Mouse (Mus musculus) mesoderm, embryonic 11.5 days (tissue): Measurements from ENCODE around the gene Prkcsh.

Experiments
- DNase-seq: peaks from one replicate; pipeline ENCODE4 v3.0.0-alpha.2; 2012; ENCODE audit warnings: low read depth, low spot score

The Prkcsh gene

DNA sequence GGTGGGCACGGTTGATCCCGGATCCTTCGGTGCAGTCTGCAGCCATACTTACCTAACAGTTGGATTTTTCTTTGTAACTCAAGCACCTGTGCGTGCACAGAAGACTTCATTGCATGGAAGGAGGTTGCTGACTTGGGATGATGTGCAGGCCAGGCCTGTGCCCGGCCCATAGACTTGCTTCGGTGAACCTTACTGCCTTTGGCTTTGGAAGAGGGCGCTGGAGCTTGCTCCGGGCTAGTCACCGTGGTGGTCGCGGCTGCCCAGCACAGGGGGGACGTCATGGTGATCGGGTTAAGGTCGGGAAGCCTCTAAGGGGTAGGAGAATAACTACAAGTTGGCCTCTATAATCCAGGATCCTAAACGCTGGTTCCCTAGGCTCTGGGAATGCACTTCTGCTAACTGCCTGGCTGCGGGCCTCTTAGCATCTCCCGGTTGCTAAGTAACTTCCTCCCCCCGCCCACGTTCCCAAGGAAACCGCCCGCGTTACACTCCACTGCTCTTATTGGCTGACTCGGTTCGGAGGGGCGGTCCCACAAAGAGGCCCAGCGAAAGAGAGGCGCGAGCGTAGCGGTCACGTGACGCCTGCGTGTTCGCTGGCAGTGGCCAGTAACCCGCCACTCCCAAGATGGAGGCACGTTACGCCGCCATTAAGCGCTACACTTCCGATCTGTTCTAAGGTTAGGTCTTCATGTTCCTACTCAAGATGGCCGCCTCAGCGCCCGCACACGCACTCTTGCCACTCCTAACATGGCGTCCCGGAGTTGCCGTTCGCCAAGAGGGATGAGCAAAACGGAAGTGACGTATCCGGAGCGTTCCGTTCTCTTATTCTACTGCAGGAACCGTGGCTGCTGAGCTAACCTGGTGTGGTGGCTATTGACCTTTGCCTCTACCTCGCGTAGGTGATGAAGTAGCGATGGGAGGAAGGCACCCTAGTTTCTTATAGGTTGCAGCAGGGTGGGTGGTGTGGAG, at the start of gene Prkcsh, which contains the start of gene Ccdc151:
Gene Prkcsh (plus strand): TSS at position 613 of the 969 bp plus-strand sequence.
Gene Ccdc151 (minus strand): TSS at position 441 of the 969 bp plus-strand sequence.
- peak; percentile 100 for DNase-seq

GRCm38 (mm10) chr9:21953600-21953999, 49.0 kb upstream of the Prkcsh start:
- DNase-seq: no peak

DNA sequence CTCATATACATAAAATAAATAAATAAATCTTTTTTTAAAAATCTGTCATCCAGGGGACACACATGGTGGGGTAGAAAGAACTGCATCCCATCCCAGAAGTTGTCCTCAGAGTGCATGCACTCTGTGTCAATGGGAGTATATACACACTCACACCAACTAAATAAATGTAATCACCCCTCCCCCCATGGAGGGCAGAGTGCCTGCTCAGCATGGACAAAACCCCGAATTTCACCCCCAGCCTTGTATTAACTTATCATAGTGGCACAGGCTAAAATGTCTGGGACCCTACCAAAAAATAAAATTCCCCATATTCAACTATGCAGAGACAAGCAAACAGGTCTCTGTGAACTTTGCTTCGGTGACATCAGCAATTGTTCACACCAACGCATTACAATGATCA, 48.0 kb upstream of the Prkcsh start:
- DNase-seq: no peak

GRCm38 (mm10) chr9:21955225-21955569, 47.4 kb upstream of the Prkcsh start:
- DNase-seq: no peak

DNA sequence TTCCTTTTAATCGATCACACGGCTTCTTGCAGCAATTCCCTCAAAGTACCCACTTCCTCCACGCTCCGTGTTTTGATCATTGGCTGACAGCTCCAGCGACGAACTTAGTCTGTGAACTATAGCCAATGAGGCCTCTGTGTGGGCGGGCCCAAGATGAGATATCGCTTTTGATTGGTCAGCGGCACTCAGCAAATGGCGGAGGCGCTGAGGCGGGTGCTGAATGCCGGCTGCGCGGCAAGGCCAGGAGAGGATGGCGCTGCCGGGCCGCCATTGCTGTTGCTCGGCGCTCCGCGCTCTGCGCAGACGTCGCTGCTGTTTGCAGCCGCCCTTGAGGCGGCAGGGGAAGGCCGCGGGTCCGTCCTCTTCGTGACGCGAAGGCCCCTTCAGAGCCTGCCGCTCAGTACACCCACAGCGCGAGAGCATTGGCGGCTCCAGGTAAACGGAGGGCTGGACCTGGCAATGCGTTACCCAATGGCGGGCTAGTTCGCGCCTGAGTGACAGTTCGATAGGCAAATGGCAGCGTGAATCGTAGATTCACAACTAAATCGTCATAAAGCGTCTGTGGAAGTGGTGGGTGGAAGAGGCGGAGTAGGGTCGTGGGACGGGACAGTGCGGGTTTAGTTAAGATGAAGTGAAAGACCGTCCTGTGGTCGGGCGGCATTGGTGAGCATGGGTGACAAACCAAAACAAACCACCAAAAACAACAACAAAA, 46.9 kb upstream of the Prkcsh start, which contains the start of gene Swsap1:
Gene Swsap1 (plus strand): TSS at position 186 of the 712 bp plus-strand sequence.
- peak; percentile 97 for DNase-seq

DNA sequence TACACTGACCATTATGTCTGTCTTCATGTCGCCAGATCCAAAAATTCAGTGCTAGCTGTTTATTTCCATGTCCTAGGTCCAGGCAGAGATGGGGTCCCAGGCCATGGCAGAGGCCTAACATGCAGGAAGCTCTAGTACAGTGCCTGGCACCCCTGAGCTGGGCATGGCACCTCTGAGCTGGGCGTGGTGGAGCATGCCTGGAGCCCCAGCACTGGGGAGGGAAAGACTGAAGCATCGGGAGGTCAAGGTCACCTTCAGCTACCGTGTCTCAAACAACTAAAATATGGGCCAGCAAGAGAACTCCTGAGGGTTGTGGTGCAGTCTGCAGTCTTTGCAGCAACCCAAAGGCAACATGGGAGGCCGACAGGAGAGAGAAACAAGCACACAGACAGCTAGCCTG, 44.2 kb upstream of the Prkcsh start:
- no peak for DNase-seq

DNA sequence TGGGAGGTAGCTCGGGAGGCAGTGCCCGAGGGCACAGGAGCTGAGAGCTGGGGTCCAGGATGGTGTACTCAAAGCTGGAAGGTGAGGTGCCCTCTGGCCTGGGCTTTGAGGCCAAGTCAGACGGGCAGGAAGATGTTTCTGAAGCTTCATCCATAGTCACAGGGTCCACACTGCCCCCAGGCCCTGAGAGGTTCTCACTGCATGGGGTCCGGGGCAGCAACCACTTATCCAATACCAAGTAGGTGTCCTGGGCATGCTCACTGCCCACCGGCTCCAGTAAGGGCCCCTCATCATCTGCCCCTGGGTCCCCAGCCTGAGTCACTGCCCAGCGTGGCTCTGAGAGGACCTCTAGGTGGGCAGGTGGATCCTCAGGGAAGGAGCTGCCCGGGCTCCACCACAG, 43.4 kb upstream of the Prkcsh start:
- DNase-seq: no peak

- no peak for DNase-seq
These were observed 42.5 kb upstream of the Prkcsh start for GRCm38 (mm10) chr9:21960135-21960534.

- DNase-seq: no peak
These were observed 41.9 kb upstream of the Prkcsh start for GRCm38 (mm10) chr9:21960558-21961208.

- no peak for DNase-seq
These were observed 41.1 kb upstream of the Prkcsh start for GRCm38 (mm10) chr9:21961366-21961980.

- no peak for DNase-seq
These were observed 40.6 kb upstream of the Prkcsh start for GRCm38 (mm10) chr9:21962010-21962409.

DNA sequence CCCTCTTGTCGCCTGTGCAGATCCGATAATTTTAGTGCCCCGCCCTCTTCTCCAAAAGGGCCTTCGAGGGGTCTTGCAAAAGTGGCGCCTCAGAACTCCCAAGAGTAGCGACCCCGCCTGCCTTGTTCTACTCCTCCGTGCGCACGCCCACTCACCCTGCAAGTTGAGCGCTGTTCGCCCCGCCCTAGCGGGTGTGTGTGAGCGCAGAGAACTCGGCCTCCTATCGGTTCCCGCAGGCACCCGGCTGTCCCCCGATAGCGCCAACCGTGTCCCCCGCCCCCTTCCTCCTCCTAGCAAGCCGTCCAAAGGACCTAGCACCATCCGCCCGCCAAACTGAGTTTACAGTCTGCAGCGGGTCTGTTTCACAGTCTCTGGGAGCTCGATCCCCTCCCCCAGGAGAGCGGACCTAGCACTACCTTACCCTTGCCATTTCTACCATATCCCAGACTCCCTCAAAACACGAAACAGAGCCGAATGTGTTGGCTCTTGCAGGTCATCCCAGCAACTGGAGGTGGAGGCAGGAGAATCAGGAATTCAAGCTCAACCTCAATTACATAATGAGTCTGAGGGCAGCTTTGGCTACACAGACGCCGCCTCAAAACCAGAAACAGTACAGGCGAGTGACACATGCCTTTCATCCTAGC, 40.1 kb upstream of the Prkcsh start:
- peak; percentile 77 for DNase-seq

DNA sequence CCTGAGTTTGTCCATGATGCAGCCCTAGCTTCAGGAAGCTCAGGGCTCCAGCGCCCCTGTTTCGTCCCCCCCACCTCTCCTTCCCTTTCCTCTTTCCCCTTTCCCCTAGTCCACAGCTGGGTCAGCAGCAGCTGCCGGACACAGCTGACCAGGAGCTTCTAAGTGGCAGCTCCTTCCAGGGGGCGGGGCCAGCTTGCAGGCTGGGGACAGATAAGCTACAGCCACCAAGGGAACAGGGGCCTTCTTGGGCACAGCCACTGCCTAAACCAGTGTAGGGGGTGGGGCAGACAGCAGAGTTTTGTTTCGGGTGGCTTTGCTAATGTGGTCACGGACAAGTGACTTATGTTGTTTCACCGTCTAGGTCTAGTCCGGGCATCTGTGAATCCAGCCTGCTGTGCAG, 39.2 kb upstream of the Prkcsh start, which contains the start of gene Epor:
Gene Epor (minus strand): TSS at position 90 of the 400 bp plus-strand sequence.
- DNase-seq: peak; percentile 41

DNA sequence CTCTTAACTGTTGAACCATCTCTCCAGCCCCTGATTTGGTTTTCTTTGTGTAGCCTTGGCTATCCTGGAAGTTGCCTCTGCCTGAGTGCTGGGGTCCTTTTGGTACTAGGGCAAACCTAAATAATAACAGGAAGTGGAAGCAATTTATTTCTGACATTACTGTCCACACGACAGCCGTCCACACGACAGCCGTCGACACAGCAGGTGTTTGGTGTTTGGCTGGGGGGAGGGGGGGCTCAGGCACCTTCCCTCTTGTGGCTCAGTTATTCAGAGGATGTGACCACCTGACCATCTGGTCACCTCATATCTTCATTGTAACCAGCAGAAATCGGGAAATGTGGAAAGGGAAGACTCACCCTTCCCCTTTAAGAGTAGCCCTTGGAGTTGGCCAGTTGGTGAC, 33.7 kb upstream of the Prkcsh start:
- DNase-seq: no peak

DNA sequence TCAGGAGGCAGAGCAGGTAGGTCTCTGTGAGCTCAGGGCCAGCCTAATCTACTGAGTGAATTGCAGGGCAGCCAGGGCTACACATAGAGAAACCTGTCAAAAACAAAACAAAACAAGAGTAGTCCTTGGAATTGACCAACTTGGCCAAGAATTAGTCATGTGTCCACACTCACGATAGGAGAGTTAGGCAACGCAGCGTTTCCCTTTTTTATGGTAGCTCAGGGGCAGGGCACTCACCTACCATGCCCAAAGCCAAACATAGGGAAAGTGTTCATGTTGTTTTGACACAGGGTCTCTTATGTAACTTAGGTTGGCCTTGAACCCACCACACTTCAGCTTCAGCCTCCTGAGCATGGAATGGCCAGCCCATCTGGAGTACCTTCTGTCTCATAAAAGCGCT, 33.3 kb upstream of the Prkcsh start:
- DNase-seq: no peak

- no peak for DNase-seq
These were observed 25.9 kb upstream of the Prkcsh start for GRCm38 (mm10) chr9:21976626-21977175.

- no peak for DNase-seq
These were observed 25.3 kb upstream of the Prkcsh start for GRCm38 (mm10) chr9:21977331-21977730.

DNA sequence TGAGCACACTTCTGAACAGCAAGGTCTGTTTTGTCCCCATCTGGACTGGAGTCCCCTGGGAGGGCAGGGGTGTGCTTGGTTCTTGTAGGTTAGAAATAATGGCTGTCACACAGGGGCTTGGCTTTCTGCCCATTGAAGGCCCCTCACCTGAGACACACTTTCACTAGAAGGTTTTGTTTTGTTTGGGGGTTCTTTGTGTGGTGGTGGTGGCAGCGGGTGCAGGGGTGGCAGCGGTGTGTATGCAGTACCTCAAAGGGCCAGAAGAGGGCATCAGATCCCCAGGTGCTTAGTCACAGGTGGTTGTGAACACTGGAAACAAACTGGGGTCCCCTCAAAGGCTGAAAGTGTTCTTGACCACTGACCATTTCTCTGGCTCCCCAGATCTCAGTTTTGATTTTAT, 24.6 kb upstream of the Prkcsh start:
- DNase-seq: no peak

GRCm38 (mm10) chr9:21978398-21979128, 24.0 kb upstream of the Prkcsh start:
- no peak for DNase-seq

GRCm38 (mm10) chr9:21983911-21984310, 18.7 kb upstream of the Prkcsh start:
- DNase-seq: no peak
